Mouse (Mus musculus) myocyte (in vitro differentiated cells): ENCODE data around the gene Coq8a. TPM values are rescaled to one million over a fixed set of nuclear protein-coding genes. Genes with fewer than 3 reads are reported as not detected.

Source experiments
- H3K27me3 ChIP-seq: one replicate; pipeline ENCODE4 v1.6.1; 2011; ENCODE audit not compliant: control insufficient read depth, insufficient read depth, insufficient read length
- H3K36me3 ChIP-seq: one replicate; pipeline ENCODE4 v1.6.1; 2011; ENCODE audit not compliant: control insufficient read depth, insufficient read depth
- H3K4me2 ChIP-seq: one replicate; pipeline ENCODE4 v1.6.1; 2011; ENCODE audit warnings: low read depth, control low read depth
- H3K4me3 ChIP-seq: one replicate; pipeline ENCODE4 v1.5.1; 2011; ENCODE audit warnings: mild to moderate bottlenecking, control low read depth, moderate library complexity
- H3K79me2 ChIP-seq: one replicate; pipeline ENCODE4 v1.6.1; 2011; ENCODE audit not compliant: control insufficient read depth, insufficient read depth
- H3ac ChIP-seq: one replicate; pipeline ENCODE4 v1.6.1; 2011; ENCODE audit not compliant: control insufficient read depth, insufficient read length
- CEBPB ChIP-seq: IDR thresholded peaks from 2 replicates; pipeline ENCODE4 v1.6.1; 2011; ENCODE audit warnings: mild to moderate bottlenecking, moderate library complexity; ENCODE audit not compliant: poor library complexity, insufficient read depth, severe bottlenecking
- E2F4 ChIP-seq: IDR thresholded peaks from one replicate; pipeline ENCODE4 v1.6.1; 2011; ENCODE audit warnings: mild to moderate bottlenecking, control low read depth, moderate library complexity; ENCODE audit not compliant: insufficient read depth
- MAX ChIP-seq: IDR thresholded peaks from one replicate; pipeline ENCODE4 v1.6.1; 2011; ENCODE audit warnings: low read depth, mild to moderate bottlenecking, control low read depth
- MYOD1 ChIP-seq, 3 experiments: IDR thresholded peaks; one replicate each; pipeline ENCODE4 v1.6.1; 2011; ENCODE audit warnings: control low read depth in 2 of 3, low read depth in 2 of 3, mild to moderate bottlenecking in 2 of 3, moderate library complexity in 1 of 3; ENCODE audit not compliant: insufficient read length in 2 of 3, control insufficient read depth in 1 of 3
- MYOG ChIP-seq, 3 experiments: IDR thresholded peaks; one replicate each; pipeline ENCODE4 v1.6.1; 2011; ENCODE audit warnings: control low read depth in 2 of 3, low read depth in 2 of 3, mild to moderate bottlenecking in 2 of 3; ENCODE audit not compliant: insufficient read length in 2 of 3, control insufficient read depth in 1 of 3, insufficient read depth in 1 of 3
- POLR2A ChIP-seq: IDR thresholded peaks from one replicate; pipeline ENCODE4 v1.6.1; 2011; ENCODE audit warnings: low read depth, mild to moderate bottlenecking, control low read depth, moderate library complexity; ENCODE audit not compliant: insufficient read length
- POLR2AphosphoS2 ChIP-seq: IDR thresholded peaks from one replicate; pipeline ENCODE4 v1.6.1; 2011; ENCODE audit warnings: low read depth, control low read depth; ENCODE audit not compliant: insufficient read length
- REST ChIP-seq: IDR thresholded peaks from one replicate; pipeline ENCODE4 v1.6.1; 2011; ENCODE audit warnings: mild to moderate bottlenecking, control low read depth, moderate library complexity; ENCODE audit not compliant: insufficient read depth, insufficient read length
- SRF ChIP-seq: IDR thresholded peaks from one replicate; pipeline ENCODE4 v1.6.1; 2011; ENCODE audit warnings: low read depth; ENCODE audit not compliant: control insufficient read depth, insufficient read length
- TCF12 ChIP-seq: IDR thresholded peaks from one replicate; pipeline ENCODE4 v1.6.1; 2011; ENCODE audit warnings: mild to moderate bottlenecking, control low read depth; ENCODE audit not compliant: poor library complexity, insufficient read depth, severe bottlenecking
- TCF3 ChIP-seq: IDR thresholded peaks from one replicate; pipeline ENCODE4 v1.6.1; 2011; ENCODE audit warnings: low read depth, control low read depth; ENCODE audit not compliant: insufficient read length
- USF1 ChIP-seq: IDR thresholded peaks from one replicate; pipeline ENCODE4 v1.6.1; 2011; ENCODE audit warnings: low read depth, mild to moderate bottlenecking, control low read depth, moderate library complexity
- polyA plus RNA-seq: library from polyadenylated mRNA; unstranded; fragments of >200 nt; fragmentation: generic; extraction: Trizol; gene quantifications from one replicate; pipeline ENCODE4 v1.2.1, GENCODE M21; 2012; ENCODE audit warnings: missing spikeins

Coq8a gene
- polyA plus RNA-seq, 1 experiment = 79.8 TPM

GRCm38 (mm10) chr1:180226221-180226713, 26.9 kb upstream of the Coq8a start:
- no peak overlapping the region for H3ac ChIP-seq
- H3K4me3 ChIP-seq = no peak overlapping the region
- no peaks in the 10 kb centered on the region for H3K79me2 ChIP-seq
- H3K36me3 ChIP-seq = no peaks in the 10 kb centered on the region
- H3K4me2 ChIP-seq = no peak overlapping the region
- no peak for TF ChIP-seq MAX
- TF ChIP-seq USF1 = no peak
- no peak for TF ChIP-seq TCF3
- no peak for TF ChIP-seq POLR2AphosphoS2
- TF ChIP-seq SRF = no peak
- no peak for TF ChIP-seq MYOD1 (IDR thresholded peaks at IDR 0.05; ENCODE audit: control insufficient read depth in 1 of 3, insufficient read length in 2 of 3, low read depth in 2 of 3)
- TF ChIP-seq MYOG (IDR thresholded peaks at IDR 0.05; ENCODE audit: control insufficient read depth in 1 of 3, insufficient read depth in 1 of 3, insufficient read length in 2 of 3, low read depth in 2 of 3) = no peak
- no peak for TF ChIP-seq REST
- no peak for TF ChIP-seq CEBPB
- TF ChIP-seq E2F4 = no peak
- TF ChIP-seq TCF12 = no peak
- TF ChIP-seq POLR2A = no peak
- peaks cover 18% of the 10 kb centered on the region for H3K27me3 ChIP-seq

DNA sequence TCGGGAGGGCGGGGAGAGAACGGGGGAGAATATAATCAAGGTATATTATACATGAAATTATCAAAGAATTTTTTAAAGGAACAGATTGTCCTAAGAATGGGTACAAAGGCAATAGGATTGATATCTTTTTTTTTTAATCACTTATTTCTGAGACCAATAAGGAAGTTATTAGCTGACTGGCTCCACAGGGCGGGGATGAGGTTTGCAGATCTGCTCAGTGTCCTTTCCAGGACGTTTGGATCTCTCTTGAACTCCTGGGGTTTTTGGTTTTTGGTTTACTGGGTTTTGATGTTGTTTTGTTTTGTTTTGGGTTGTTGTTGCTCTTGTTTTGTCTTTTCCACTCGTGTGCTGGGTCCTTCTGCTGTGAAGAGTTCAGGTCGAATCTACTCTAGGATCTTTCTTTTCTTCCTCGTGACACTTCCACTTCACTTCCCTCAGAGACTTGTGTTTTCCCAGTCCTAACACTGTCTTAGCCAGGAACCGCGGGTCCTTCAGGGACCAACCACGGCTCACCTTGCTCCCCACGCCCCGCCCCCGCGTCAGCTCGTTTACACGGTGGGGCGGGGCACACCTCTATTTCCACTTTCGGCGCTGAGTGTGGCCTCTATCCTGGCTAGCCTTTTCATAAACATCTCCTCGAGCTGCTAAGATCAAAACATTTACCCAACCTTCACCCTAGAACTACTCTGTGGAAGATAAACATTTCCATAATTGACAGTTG, 26.3 kb upstream of the Coq8a start:
- no peak overlapping the region for H3ac ChIP-seq
- peak overlapping the region; percentile 36 for H3K4me2 ChIP-seq

DNA sequence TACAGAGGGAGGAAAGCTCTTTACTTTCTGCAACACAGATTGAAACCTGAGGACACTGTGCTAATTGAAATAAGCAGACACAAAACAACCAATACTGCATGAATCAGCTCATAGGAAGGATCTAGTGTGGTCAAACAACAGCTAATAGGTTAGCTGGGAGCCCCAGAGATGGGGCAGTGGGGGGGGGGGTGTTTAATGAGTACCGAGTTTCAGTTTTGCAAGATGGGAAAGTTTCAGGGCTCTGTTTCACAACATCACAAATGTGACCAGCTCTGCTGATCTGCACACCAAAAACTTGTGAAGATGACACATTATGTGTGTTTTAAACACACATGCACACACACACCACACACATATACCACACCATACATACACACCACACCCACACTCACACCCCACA, 22.6 kb upstream of the Coq8a start:
- Histone ChIP-seq H3K4me3 (no peak overlapping the region), H3K79me2 (no peaks in the 10 kb centered on the region), H3K27me3 (peaks cover 27% of the 10 kb centered on the region), H3K36me3 (no peaks in the 10 kb centered on the region), H3ac (no peak overlapping the region), H3K4me2 (no peak overlapping the region)
- TF ChIP-seq E2F4 = no peak
- no peak for TF ChIP-seq TCF12
- no peak for TF ChIP-seq POLR2A
- no peak for TF ChIP-seq MYOG (IDR thresholded peaks at IDR 0.05; ENCODE audit: control insufficient read depth in 1 of 3, insufficient read depth in 1 of 3, insufficient read length in 2 of 3, low read depth in 2 of 3)
- TF ChIP-seq POLR2AphosphoS2 = no peak
- no peak for TF ChIP-seq USF1
- TF ChIP-seq TCF3 = no peak
- no peak for TF ChIP-seq REST
- no peak for TF ChIP-seq CEBPB
- no peak for TF ChIP-seq MAX
- no peak for TF ChIP-seq SRF
- TF ChIP-seq MYOD1 (IDR thresholded peaks at IDR 0.05; ENCODE audit: control insufficient read depth in 1 of 3, insufficient read length in 2 of 3, low read depth in 2 of 3) = no peak

More for the DNA sequence above, 26.3 kb upstream of the Coq8a start:
- no peak overlapping the region for H3K4me3 ChIP-seq
- TF ChIP-seq SRF (no peak), MYOD1 (IDR thresholded peaks at IDR 0.05; ENCODE audit: control insufficient read depth in 1 of 3, insufficient read length in 2 of 3, low read depth in 2 of 3) (no peak), POLR2AphosphoS2 (no peak), TCF3 (no peak), USF1 (no peak), TCF12 (no peak), MAX (no peak), CEBPB (no peak), MYOG (IDR thresholded peaks at IDR 0.05; ENCODE audit: control insufficient read depth in 1 of 3, insufficient read depth in 1 of 3, insufficient read length in 2 of 3, low read depth in 2 of 3) (no peak)
- H3K27me3 ChIP-seq = peaks cover 24% of the 10 kb centered on the region
- no peaks in the 10 kb centered on the region for H3K36me3 ChIP-seq
- no peaks in the 10 kb centered on the region for H3K79me2 ChIP-seq

- H3K36me3 ChIP-seq = no peaks in the 10 kb centered on the region
- H3K4me2 ChIP-seq = no peak overlapping the region
- no peak overlapping the region for H3ac ChIP-seq
- H3K4me3 ChIP-seq = no peak overlapping the region
- peaks cover 33% of the 10 kb centered on the region for H3K27me3 ChIP-seq
- H3K79me2 ChIP-seq = no peaks in the 10 kb centered on the region
- TF ChIP-seq REST (no peak), CEBPB (no peak), SRF (no peak), TCF3 (no peak), E2F4 (no peak), USF1 (no peak), MAX (no peak)
Observed at GRCm38 (mm10) chr1:180220791-180221542, 21.6 kb upstream of the Coq8a start.
